In the genomic region with DNA sequence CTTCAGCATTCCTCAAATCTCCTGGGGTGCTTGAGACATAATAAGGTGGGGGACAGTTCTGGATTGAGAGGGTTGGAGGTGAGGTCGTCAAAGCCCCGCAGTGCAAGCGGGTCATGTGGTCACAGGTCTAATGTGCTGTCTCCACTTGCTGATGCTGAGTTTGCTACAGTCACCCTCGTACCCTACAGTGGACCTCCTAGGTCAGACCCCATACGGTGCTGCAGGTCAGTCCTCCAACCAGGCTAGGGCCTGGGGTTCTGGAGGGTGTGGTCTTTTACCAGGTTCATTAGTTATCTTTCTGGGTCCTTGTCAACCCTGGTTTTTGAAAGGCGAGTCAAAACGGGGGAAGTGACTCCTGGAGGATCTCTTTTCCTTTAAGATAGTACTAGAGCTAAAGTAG, we compare ENCODE assay signal across 7 mouse cellular contexts. TPM values are rescaled to one million over a fixed set of nuclear protein-coding genes. Genes with fewer than 3 reads are reported as not detected.
DNase-seq lines count a peak whose midpoint lies in the region; ATAC-seq and TF ChIP-seq lines count a peak whose summit lies in the region.

No protein-coding gene starts in this region.

- H3K36me3 ChIP-seq in neural tube, embryonic 11.5 days (ENCODE audit: control insufficient read depth, insufficient read depth, low read length) = no peaks in the 10 kb centered on the region
- H3K36me3 ChIP-seq in limb, embryonic 12.5 days = 0 out of 2 replicates have a peak, but pooled peaks cover 3% of the 10 kb centered on the region
- no peaks in the 10 kb centered on the region for H3K36me3 ChIP-seq in stomach, embryonic 16.5 days (ENCODE audit: control insufficient read depth, insufficient read depth, low read length)

- H3K9me3 ChIP-seq in neural tube, embryonic 11.5 days (ENCODE audit: control insufficient read depth, low read length) = no peaks in the 10 kb centered on the region
- H3K9me3 ChIP-seq in limb, embryonic 12.5 days = no peaks in the 10 kb centered on the region
- H3K9me3 ChIP-seq in stomach, embryonic 16.5 days (replicated peaks; ENCODE audit: control insufficient read depth, low read length) = no peaks in the 10 kb centered on the region

- H3K9ac ChIP-seq in neural tube, embryonic 11.5 days (ENCODE audit: low read length) = peak overlapping the region; percentile 81
- peak overlapping the region; percentile 94 for H3K9ac ChIP-seq in limb, embryonic 12.5 days (replicated peaks)
- H3K9ac ChIP-seq in stomach, embryonic 16.5 days (ENCODE audit: low read length) = peak overlapping the region; percentile 95

- 0 out of 2 replicates have a peak, but pooled peaks cover 11% of the 10 kb centered on the region for H3K4me1 ChIP-seq in neural tube, embryonic 11.5 days (ENCODE audit: control insufficient read depth, insufficient read depth, low read length)
- H3K4me1 ChIP-seq in embryonic fibroblast, embryonic 13.5 days (ENCODE audit: control insufficient read depth, insufficient read depth, low read length) = peaks cover 10% of the 10 kb centered on the region; the same call in 1 of the 2 replicates
- peaks cover 43% of the 10 kb centered on the region for H3K4me1 ChIP-seq in limb, embryonic 12.5 days (replicated peaks)
- H3K4me1 ChIP-seq in stomach, embryonic 16.5 days (ENCODE audit: control insufficient read depth, insufficient read depth, low read length) = peaks cover 42% of the 10 kb centered on the region

- H3K4me2 ChIP-seq in neural tube, embryonic 11.5 days (ENCODE audit: low read depth) = peak overlapping the region; percentile 88
- peak overlapping the region; percentile 78 for H3K4me2 ChIP-seq in limb, embryonic 12.5 days
- peak overlapping the region; percentile 96 for H3K4me2 ChIP-seq in stomach, embryonic 16.5 days (ENCODE audit: low read depth, low read length)

- peak overlapping the region; percentile 66 for H3K4me3 ChIP-seq in neural tube, embryonic 11.5 days (ENCODE audit: low read depth, low read length)
- H3K4me3 ChIP-seq in embryonic fibroblast, embryonic 13.5 days (ENCODE audit: insufficient read depth, low read length) = peak overlapping the region; percentile 53
- peak overlapping the region; percentile 89 for H3K4me3 ChIP-seq in limb, embryonic 12.5 days (replicated peaks)
- peak overlapping the region; percentile 80 for H3K4me3 ChIP-seq in stomach, embryonic 16.5 days (replicated peaks; ENCODE audit: low read length)

- no peak for DNase-seq in neural tube, embryonic 11.5 days (ENCODE audit: low spot score)
- no peak for DNase-seq in neural tube, embryonic 10.5 days (ENCODE audit: extremely low spot score, low spot score)
- no peak for DNase-seq in adrenal gland, adult 8-10 months
- DNase-seq in kidney, adult 8-10 months = no peak

- ATAC-seq in neural tube, embryonic 11.5 days (ENCODE audit: insufficient read depth, low FRiP score, low TSS enrichment) = 0 out of 2 replicates have a peak, but pooled peaks have one; percentile 42
- no peak for ATAC-seq in limb, embryonic 12.5 days (ENCODE audit: insufficient number of reproducible peaks, insufficient read depth, low FRiP score, low TSS enrichment, low read depth)
- ATAC-seq in stomach, embryonic 16.5 days (ENCODE audit: insufficient read depth, low FRiP score) = no peak

- no peaks in the 10 kb centered on the region for H3K27me3 ChIP-seq in neural tube, embryonic 11.5 days (ENCODE audit: control insufficient read depth, insufficient read depth, low read length)
- 0 out of 2 replicates have a peak, but pooled peaks cover 3% of the 10 kb centered on the region for H3K27me3 ChIP-seq in limb, embryonic 12.5 days
- no peaks in the 10 kb centered on the region; the same call in 1 of the 2 replicates for H3K27me3 ChIP-seq in stomach, embryonic 16.5 days (ENCODE audit: control insufficient read depth, insufficient read depth, low read length)

- TF ChIP-seq CTCF in embryonic fibroblast, embryonic 13.5 days (IDR thresholded peaks at IDR 0.05; ENCODE audit: borderline replicate concordance, insufficient read depth, low read length) = no peak

- no peak for TF ChIP-seq POLR2A in embryonic fibroblast, embryonic 13.5 days (IDR thresholded peaks at IDR 0.05; ENCODE audit: low read depth, low read length)

- 6% methylated on average over 7 of the region's 7 CpGs for WGBS in neural tube, embryonic 11.5 days
- WGBS in limb, embryonic 12.5 days = 10% methylated on average over 7 of the region's 7 CpGs
- 12% methylated on average over 7 of the region's 7 CpGs for WGBS in stomach, embryonic 16.5 days

- H3K27ac ChIP-seq in neural tube, embryonic 11.5 days (ENCODE audit: low read depth, low read length) = peak overlapping the region; percentile 46; the same call in 1 of the 2 replicates
- no peak overlapping the region for H3K27ac ChIP-seq in embryonic fibroblast, embryonic 13.5 days (ENCODE audit: insufficient read depth, low read length)
- H3K27ac ChIP-seq in limb, embryonic 12.5 days = no peak overlapping the region
- peak overlapping the region; percentile 21; the same call in 1 of the 2 replicates for H3K27ac ChIP-seq in stomach, embryonic 16.5 days (ENCODE audit: low read length)

RNA-seq across cellular contexts. Expression of a gene that starts 0.4 kb away (rescaled TPM):
- polyA plus RNA-seq in neural tube, embryonic 11.5 days (2014; fragmentation: Nextera tagmentation; extraction: Ambion mirVana) = 10.5 and 11.7 TPM in 2 replicates
- 18.0 and 31.4 TPM in 2 replicates for polyA plus RNA-seq in embryonic fibroblast, embryonic 13.5 days (2011; ENCODE audit: insufficient read length, low read depth, missing spikeins)
- polyA plus RNA-seq in limb, embryonic 12.5 days (2016; fragmentation: Nextera tagmentation; extraction: Ambion mirVana) = 19.2 and 20.0 TPM in 2 replicates
- polyA plus RNA-seq in stomach, embryonic 16.5 days (2015; fragmentation: Nextera tagmentation; extraction: Ambion mirVana) = 10.5 and 12.1 TPM in 2 replicates
- total RNA-seq in adrenal gland, adult 8-10 months (2022) = 10 to 100 TPM; 15.4 to 22.2 (median 17.5) TPM

RNA-seq across cellular contexts. Expression of a gene that starts 24.3 kb away (rescaled TPM):
- polyA plus RNA-seq in neural tube, embryonic 11.5 days (2014; fragmentation: Nextera tagmentation; extraction: Ambion mirVana) = 5.1 and 5.4 TPM in 2 replicates
- polyA plus RNA-seq in embryonic fibroblast, embryonic 13.5 days (2011; ENCODE audit: insufficient read length, low read depth, missing spikeins) = 0.20 and 0.91 TPM in 2 replicates
- polyA plus RNA-seq in limb, embryonic 12.5 days (2016; fragmentation: Nextera tagmentation; extraction: Ambion mirVana) = 1.9 TPM in 2 replicates
- 2.6 and 2.7 TPM in 2 replicates for polyA plus RNA-seq in stomach, embryonic 16.5 days (2015; fragmentation: Nextera tagmentation; extraction: Ambion mirVana)
- 10 to 100 TPM in 2 of 4 experiments, 1 to 10 TPM in 2; 5.2 to 16.1 (median 8.7) TPM for total RNA-seq in adrenal gland, adult 8-10 months (2022)

Comparison
In these comparisons a context has a peak if more than half of its experiments do, and no peak if none do; other contexts are left out.
1. H3K27ac ChIP-seq: peak in neural tube, embryonic 11.5 days (single experiment) and stomach, embryonic 16.5 days (single experiment); none in embryonic fibroblast, embryonic 13.5 days (single experiment) and limb, embryonic 12.5 days (single experiment).
2. Peak in every context shown above with its lines, with median percentiles within 50 percentile points of each other: H3K4me2 ChIP-seq, H3K4me3 ChIP-seq and H3K9ac ChIP-seq.